Mouse (Mus musculus) cortical plate, adult 2 months (tissue): ENCODE data around the gene Irf9.

Experiments used
- CTCF ChIP-seq: fragments of 200-500 bp; IDR thresholded peaks from 2 replicates; pipeline ENCODE4 v1.5.1; 2011; ENCODE audit warnings: mild to moderate bottlenecking, control low read depth, low read length; ENCODE audit not compliant: insufficient read depth; ENCODE audit errors: extremely low read depth
- POLR2A ChIP-seq: fragments of 200-500 bp; IDR thresholded peaks from 2 replicates; pipeline ENCODE4 v1.6.1; 2011; ENCODE audit warnings: mild to moderate bottlenecking, low read length, control low read depth; ENCODE audit not compliant: insufficient read depth; ENCODE audit errors: extremely low read depth

DNA sequence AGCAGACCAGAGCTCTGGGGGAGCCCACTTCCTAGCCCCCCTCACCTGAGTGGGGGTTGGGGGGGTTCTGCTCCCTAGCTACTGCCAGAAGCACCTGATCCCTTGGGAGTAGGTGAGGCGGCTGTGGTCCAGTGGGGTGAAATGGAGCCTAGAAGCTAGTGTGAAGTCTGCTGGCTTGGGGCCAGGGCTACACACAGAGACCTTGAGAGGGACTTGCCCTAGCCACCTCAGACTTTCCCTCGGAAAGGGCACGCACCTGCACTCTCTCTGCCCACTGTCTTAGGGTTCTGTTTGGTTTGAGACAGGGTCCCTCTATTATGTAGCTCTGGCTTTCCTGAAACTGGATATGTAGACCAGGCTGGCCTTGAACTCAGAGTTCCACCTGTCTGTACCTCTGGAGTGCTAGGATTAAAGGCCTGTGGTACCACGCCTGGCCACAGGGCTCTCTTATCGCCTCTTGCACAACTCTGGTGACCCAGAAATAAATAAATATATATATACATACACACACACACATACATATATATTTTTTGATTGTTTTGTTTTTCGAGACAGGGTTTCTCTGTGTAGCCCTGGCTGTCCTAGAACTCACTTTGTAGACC lies 24.6 kb upstream of the Irf9 start:
- TF ChIP-seq CTCF, result no peak
- TF ChIP-seq POLR2A, result no peak
